Mouse (Mus musculus) urinary bladder, postnatal 10 days (tissue): ENCODE data around the gene Zfp687.

Experiments
- DNase-seq: peaks from one replicate; pipeline ENCODE4 v3.0.0; 2022; ENCODE audit warnings: low spot score

The Zfp687 gene

GRCm38 (mm10) chr3:94960322-94960721 is 54.9 kb downstream of the Zfp687 start:
- DNase-seq = no peak

- no peak for DNase-seq
Measured at GRCm38 (mm10) chr3:94959871-94960270, 55.4 kb downstream of the Zfp687 start.

GRCm38 (mm10) chr3:94958295-94958694 is 57.0 kb downstream of the Zfp687 start:
- DNase-seq = no peak
